Mouse (Mus musculus) small intestine, adult 2 months (tissue): ENCODE measurements at regions not wholly inside any gene's neighbourhood (a gene's known extent, or its start where the extent isn't known, plus 50 kb on each side); places are given as distances from the start of the nearest gene placed in this dataset.

Experiments
- H3K27ac ChIP-seq: fragments of 200-500 bp; 2 replicates; pipeline ENCODE4 v1.5.1; 2012; ENCODE audit warnings: low read depth, low read length, control low read depth, inconsistent platforms; ENCODE audit not compliant: insufficient read depth
- H3K27me3 ChIP-seq: fragments of 200-500 bp; 2 replicates; pipeline ENCODE4 v1.6.1; 2012; ENCODE audit warnings: mild to moderate bottlenecking, moderate library complexity, low read length, inconsistent platforms; ENCODE audit not compliant: control insufficient read depth, insufficient read depth
- H3K36me3 ChIP-seq: fragments of 200-500 bp; 2 replicates; pipeline ENCODE4 v1.6.1; 2012; ENCODE audit warnings: mild to moderate bottlenecking, low read length, control low read depth, inconsistent platforms; ENCODE audit not compliant: control insufficient read depth, insufficient read depth
- H3K4me1 ChIP-seq: fragments of 200-500 bp; 2 replicates; pipeline ENCODE4 v1.6.1; 2012; ENCODE audit warnings: low read length, inconsistent platforms, mixed read lengths; ENCODE audit not compliant: control insufficient read depth, insufficient read depth, insufficient read length
- H3K4me3 ChIP-seq: fragments of 200-500 bp; 2 replicates; pipeline ENCODE4 v1.5.1; 2012; ENCODE audit warnings: low read depth, mild to moderate bottlenecking, control low read depth, inconsistent platforms, low read length, moderate library complexity
- CTCF ChIP-seq: fragments of 200-500 bp; IDR thresholded peaks from 2 replicates; pipeline ENCODE4 v1.5.1; 2012; ENCODE audit warnings: low read depth, mild to moderate bottlenecking, control low read depth, inconsistent platforms, low read length, moderate library complexity, mixed read lengths; ENCODE audit not compliant: insufficient replicate concordance, insufficient read length; ENCODE audit errors: extremely low read depth
- POLR2A ChIP-seq: fragments of 200-500 bp; IDR thresholded peaks from 2 replicates; pipeline ENCODE4 v1.6.1; 2012; ENCODE audit warnings: low read depth, mild to moderate bottlenecking, control low read depth, inconsistent platforms, low read length, moderate library complexity
- WGBS: fragments of 180-500 bp; shearing (Covaris S2); methylation state at CpG from one replicate; pipeline ENCODE4 v1.1.7; 2018; 5-methylcytosine and 5-hydroxymethylcytosine counted together

DNA sequence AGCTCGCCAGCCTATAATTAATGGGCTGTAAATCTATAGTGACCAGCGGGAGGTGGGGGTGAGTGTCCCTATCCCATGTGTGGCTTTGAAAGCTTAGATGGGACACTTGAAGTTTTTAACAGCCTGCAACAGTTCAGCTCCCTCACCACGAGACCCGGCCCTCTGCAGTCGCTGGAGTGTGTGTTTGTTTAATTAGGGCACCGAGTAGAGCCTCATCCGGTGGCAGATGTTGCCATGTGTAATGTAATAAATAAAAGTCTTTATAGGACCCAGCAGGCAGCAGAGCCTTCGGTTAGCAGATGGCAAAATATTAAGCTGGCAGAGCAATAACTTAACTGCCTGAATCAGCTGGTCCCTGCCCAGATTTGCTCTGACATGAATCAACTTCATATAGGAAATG, 177.1 kb downstream of the Nucb2 start:
- Histone ChIP-seq H3K27ac (no peak overlapping the region), H3K36me3 (no peaks in the 10 kb centered on the region), H3K27me3 (no peaks in the 10 kb centered on the region), H3K4me3 (no peak overlapping the region), H3K4me1 (no peaks in the 10 kb centered on the region)
- WGBS = 14% methylated on average over 8 of the region's 8 CpGs
- TF ChIP-seq CTCF (no peak), POLR2A (no peak)

DNA sequence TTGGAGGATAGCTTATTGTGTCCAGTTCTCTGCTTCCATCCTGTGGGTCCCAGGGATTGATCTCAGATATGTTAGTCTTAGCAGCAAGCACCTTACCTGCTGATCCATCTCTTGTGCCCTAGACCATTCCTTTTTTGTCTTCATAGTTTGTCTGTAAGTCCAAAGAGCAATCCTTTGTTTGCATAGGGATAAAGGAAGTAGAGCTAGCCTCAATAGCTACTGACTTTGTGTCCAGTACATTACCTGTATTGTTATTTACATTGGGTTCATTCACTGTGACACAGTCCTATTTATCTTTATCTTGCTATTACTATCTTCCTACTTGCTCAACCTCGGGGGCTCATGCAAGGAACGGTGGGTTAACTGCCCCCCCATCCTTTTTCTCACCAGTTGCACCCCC, 196.2 kb downstream of the Nucb2 start:
- TF ChIP-seq CTCF (no peak), POLR2A (no peak)
- no peaks in the 10 kb centered on the region for H3K27me3 ChIP-seq
- 22% methylated on average over 2 of the region's 2 CpGs for whole genome bisulfite sequencing
- H3K4me1 ChIP-seq = no peaks in the 10 kb centered on the region
- no peak overlapping the region for H3K4me3 ChIP-seq
- no peaks in the 10 kb centered on the region for H3K36me3 ChIP-seq
- no peak overlapping the region for H3K27ac ChIP-seq

DNA sequence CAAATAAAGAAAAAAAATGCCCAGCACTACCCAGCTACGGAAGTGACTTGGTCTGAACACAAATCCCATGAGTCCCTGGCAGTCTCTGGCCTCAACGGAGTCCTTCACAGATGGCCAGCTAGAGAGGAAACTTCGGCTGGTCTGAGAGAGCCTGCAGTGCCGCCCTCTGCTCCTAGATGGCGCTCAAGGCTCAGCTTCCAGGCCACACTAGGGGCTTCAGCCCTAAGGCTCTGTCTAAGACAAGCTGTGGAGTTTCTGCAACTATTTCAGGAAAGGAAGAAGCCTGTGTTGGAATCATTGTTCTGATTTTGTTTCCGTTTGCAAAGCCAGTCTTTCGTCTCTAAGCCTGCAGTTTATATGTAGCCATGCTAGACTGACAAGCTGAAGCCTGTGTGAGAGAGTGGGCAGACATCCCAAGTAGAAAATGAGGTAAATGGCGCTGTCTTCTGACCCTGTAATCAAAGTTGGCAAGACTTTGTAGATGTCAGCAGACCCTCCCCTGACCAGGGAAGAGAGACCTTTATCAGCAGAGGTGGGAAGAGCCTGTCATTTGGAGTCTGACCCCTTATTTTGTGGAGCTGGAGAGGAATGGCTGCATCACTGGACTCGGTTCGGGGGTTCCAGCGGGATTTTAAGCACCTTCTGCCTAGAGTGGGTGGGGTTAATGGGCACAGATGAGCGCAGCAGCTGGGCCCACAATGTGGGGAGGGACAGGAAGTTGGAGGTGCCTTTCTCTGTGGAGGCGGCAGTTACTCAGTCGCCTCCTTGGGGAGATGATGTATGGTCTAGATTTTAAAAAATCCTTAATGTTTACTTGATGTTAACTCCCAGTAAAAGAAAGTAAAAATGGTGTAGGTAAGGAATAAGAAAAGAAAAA, 197.5 kb downstream of the Nucb2 start:
- Histone ChIP-seq H3K36me3 (no peaks in the 10 kb centered on the region), H3K4me1 (no peaks in the 10 kb centered on the region), H3K27me3 (no peaks in the 10 kb centered on the region), H3K4me3 (no peak overlapping the region), H3K27ac (no peak overlapping the region)
- 49% methylated on average over 14 of the region's 14 CpGs for WGBS
- no peak for TF ChIP-seq POLR2A
- peak; percentile 61; the same call in 1 of the 2 replicates for TF ChIP-seq CTCF

DNA sequence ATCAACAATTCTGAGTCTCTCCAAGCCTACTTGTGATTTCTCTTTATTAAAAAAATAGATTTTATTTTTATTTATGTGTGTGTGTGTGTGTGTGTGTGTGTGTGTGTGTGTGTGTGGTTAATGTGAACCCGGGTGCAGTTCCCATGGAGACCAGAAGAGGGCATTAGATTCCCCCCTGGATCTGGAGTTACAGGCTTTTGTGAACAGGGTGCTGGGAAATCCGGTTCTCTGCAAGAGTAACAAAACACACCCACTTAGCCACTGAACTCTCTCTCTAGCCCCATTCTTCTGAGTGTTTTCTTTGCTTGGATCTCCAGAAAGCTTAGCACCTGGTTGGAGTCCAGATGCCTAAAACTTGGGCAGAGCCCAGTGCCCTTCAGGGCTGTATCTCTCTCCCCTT, 198.4 kb downstream of the Nucb2 start:
- H3K27me3 ChIP-seq = no peaks in the 10 kb centered on the region
- no peak overlapping the region for H3K27ac ChIP-seq
- no peaks in the 10 kb centered on the region for H3K4me1 ChIP-seq
- no peaks in the 10 kb centered on the region for H3K36me3 ChIP-seq
- TF ChIP-seq CTCF (no peak), POLR2A (no peak)
- 86% methylated on average over 2 of the region's 2 CpGs for WGBS
- H3K4me3 ChIP-seq = no peak overlapping the region

DNA sequence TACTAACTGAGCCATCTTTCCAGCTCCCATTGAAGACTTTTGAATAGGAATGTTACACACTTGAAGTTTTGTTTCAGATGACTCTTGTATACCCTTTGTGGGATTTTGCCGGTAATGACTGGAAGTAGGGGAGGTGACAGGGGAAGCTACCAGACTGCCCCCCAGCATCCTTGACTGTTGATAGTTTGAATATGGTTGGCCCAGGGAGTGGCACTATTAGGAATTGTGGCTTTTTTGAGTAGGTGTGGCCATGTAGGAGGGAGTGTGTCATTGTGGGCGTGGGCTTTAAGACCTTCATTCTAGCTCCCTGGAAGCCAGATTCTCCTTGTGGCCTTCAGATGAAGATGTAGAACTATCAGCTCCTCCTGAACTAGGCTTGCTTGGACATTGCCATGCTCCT, 207.4 kb downstream of the Nucb2 start:
- Histone ChIP-seq H3K4me3 (no peak overlapping the region), H3K4me1 (no peaks in the 10 kb centered on the region), H3K27me3 (no peaks in the 10 kb centered on the region), H3K27ac (no peak overlapping the region), H3K36me3 (no peaks in the 10 kb centered on the region)
- no peak for TF ChIP-seq POLR2A
- no peak for TF ChIP-seq CTCF
- 85% methylated on average over 2 of the region's 2 CpGs for WGBS

DNA sequence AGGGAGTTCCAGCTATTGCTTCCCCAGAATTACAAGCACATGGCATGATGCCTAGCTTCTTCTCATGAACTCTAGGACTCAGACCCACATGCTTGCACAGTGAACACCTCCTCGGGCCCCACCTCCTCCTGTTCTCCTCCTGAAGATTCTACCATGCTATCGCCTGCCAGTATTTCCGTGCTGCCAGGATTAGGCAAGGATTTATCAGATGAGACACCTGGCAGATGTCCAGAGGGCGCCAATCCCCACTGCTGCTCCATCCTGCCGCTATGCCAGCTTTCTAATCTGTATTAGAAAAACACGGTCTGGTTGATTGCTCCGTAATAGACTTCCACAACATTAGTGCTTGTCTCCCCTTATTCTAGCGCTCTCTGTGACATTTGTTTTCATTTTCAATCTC, 209.0 kb downstream of the Nucb2 start:
- TF ChIP-seq POLR2A (no peak), CTCF (no peak)
- Histone ChIP-seq H3K4me3 (no peak overlapping the region), H3K36me3 (no peaks in the 10 kb centered on the region), H3K27me3 (no peaks in the 10 kb centered on the region), H3K4me1 (no peaks in the 10 kb centered on the region), H3K27ac (no peak overlapping the region)
- 55% methylated on average over 8 of the region's 8 CpGs for WGBS

DNA sequence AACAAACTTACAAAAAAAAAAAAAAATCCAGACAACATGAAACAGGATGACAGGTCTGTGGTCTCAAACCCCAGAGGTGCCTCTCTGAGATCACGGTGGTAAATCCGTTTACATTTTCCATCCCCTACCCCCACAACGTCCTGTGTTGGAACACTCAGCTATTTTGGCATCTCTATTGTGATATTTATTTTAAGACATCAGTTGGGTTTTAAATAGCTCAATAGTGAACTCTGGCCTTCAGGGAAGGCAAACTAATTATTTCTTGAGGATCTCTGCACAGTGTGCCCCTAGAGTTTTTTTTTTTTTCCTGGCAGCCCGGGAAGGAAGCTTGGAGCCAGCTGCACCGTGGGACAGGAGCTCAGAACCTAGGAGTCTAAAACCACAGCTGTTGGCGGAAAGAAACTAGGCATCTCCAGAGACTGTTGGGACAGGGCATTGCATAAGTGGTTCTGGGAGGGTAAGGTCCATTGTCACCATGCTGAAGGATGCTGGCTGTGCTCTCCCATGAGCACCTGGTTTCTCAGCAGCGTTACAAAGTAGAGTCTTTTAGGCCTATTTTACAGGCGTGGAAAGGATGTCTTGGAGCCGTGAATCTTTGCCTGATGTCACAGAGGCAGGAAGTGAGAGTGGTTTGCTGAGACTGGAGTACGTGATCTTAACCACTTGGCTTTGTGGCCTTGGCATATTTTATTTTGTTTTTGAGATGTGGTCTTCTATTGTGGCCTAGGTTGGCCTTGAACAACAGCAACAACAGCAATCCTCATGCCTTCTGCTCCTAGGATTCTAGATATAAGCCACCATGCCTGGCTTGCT, 211.3 kb downstream of the Nucb2 start:
- WGBS = 52% methylated on average over 10 of the region's 10 CpGs
- Histone ChIP-seq H3K4me3 (no peak overlapping the region), H3K36me3 (no peaks in the 10 kb centered on the region), H3K4me1 (no peaks in the 10 kb centered on the region), H3K27ac (no peak overlapping the region), H3K27me3 (no peaks in the 10 kb centered on the region)
- TF ChIP-seq CTCF (no peak), POLR2A (no peak)
